Comparison of ENCODE assay signal across 22 mouse cellular contexts in the genomic region with DNA sequence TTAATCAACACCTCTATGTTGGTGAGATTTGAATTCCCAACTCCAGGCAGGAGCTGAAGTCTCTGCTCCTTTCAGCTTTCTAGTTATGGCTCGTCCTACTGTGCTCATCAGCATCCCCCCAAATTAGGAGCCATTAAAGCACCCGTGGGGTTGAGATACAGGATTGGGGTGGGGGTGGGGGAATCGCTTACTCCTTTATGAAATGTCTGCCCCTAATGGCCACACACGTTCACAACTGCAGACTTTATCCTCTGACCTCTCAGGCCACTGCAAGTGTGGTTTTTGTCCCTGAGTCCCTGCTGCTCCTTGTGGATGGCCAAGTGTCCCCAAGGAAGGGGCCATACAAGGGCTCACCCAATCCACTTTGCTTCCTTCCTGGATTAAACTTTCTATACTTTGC.
A peak's percentile ranks its signal among the peaks of the same experiment; 100 is the strongest.
DNase-seq lines count a peak whose midpoint lies in the region; ATAC-seq and TF ChIP-seq lines count a peak whose summit lies in the region.
"Had no signal": no experiment of that assay in that cellular context is flagged by ENCODE, and none has a peak within 500 bp of the region (broad histone marks: within the 10 kb centered on the region; RNA-seq: fewer than 3 reads in every experiment).

No protein-coding gene starts in this region.

- no peaks in the 10 kb centered on the region for H3K9me3 ChIP-seq in heart, embryonic 10.5 days
- H3K9me3 ChIP-seq in intestine, embryonic 14.5 days (ENCODE audit: control insufficient read depth, low read length) = no peaks in the 10 kb centered on the region
- H3K9me3 ChIP-seq in intestine, postnatal 0 days (ENCODE audit: control insufficient read depth) = no peaks in the 10 kb centered on the region
- H3K9me3 ChIP-seq: G1E had no signal

- H3K27ac ChIP-seq in heart, embryonic 10.5 days = no peak overlapping the region
- H3K27ac ChIP-seq in intestine, embryonic 14.5 days (ENCODE audit: low read depth) = no peak overlapping the region
- no peak overlapping the region for H3K27ac ChIP-seq in intestine, postnatal 0 days (ENCODE audit: low read depth, low read length)

- WGBS in heart, embryonic 10.5 days = 73% methylated on average over 4 of the region's 4 CpGs
- 89% methylated on average over 4 of the region's 4 CpGs for WGBS in intestine, embryonic 14.5 days
- 76% methylated on average over 4 of the region's 4 CpGs for WGBS in intestine, postnatal 0 days

- no peak overlapping the region for H3K4me2 ChIP-seq in intestine, embryonic 14.5 days (ENCODE audit: low read length)
- no peak overlapping the region for H3K4me2 ChIP-seq in intestine, postnatal 0 days (replicated peaks; ENCODE audit: low read depth)

- peak; percentile 68 for DNase-seq in heart, adult 11 months
- DNase-seq in heart, adult 18-20 months = no peak
- peak; percentile 69 for DNase-seq in heart, embryonic 10.5 days (ENCODE audit: low spot score)
- DNase-seq in heart, postnatal 36 days = no peak
- peak; percentile 25 for DNase-seq in intestine, embryonic 14.5 days (ENCODE audit: low spot score)
- DNase-seq in testis, postnatal 10 days (ENCODE audit: low spot score) = peak; percentile 27
- no peak for DNase-seq in testis, postnatal 14 days (ENCODE audit: low spot score)
- DNase-seq: adrenal gland, adult 2 months; adrenal gland, adult 8-10 months; adrenal gland, postnatal 10 days; adrenal gland, postnatal 14 days; adrenal gland, postnatal 25 days; adrenal gland, postnatal 36 days; B cell, adult 2 months; cerebellum, adult 11 months; cerebellum, adult 11-12 months had no signal

- TF ChIP-seq CTCF in intestine, postnatal 0 days (IDR thresholded peaks at IDR 0.05; ENCODE audit: low read depth) = no peak

- no peaks in the 10 kb centered on the region for H3K36me3 ChIP-seq in heart, embryonic 10.5 days
- no peaks in the 10 kb centered on the region for H3K36me3 ChIP-seq in intestine, embryonic 14.5 days (ENCODE audit: control insufficient read depth, insufficient read depth, low read length)
- no peaks in the 10 kb centered on the region for H3K36me3 ChIP-seq in intestine, postnatal 0 days (ENCODE audit: control insufficient read depth, insufficient read depth)
- H3K36me3 ChIP-seq: G1E had no signal

- H3K27me3 ChIP-seq in heart, embryonic 10.5 days (ENCODE audit: insufficient read depth, poor library complexity, severe bottlenecking) = no peaks in the 10 kb centered on the region
- H3K27me3 ChIP-seq in intestine, embryonic 14.5 days (replicated peaks; ENCODE audit: control insufficient read depth, insufficient read depth, low read length) = no peaks in the 10 kb centered on the region
- no peaks in the 10 kb centered on the region for H3K27me3 ChIP-seq in intestine, postnatal 0 days (replicated peaks; ENCODE audit: control insufficient read depth, insufficient read depth, low read length)
- H3K27me3 ChIP-seq: CH12.LX, Patski had no signal

- H3K4me3 ChIP-seq in heart, embryonic 10.5 days = no peak overlapping the region
- no peak overlapping the region for H3K4me3 ChIP-seq in intestine, embryonic 14.5 days (ENCODE audit: low read depth, low read length)
- H3K4me3 ChIP-seq in intestine, postnatal 0 days (ENCODE audit: low read depth, low read length) = no peak overlapping the region

- H3K4me1 ChIP-seq in heart, embryonic 10.5 days = no peaks in the 10 kb centered on the region
- H3K4me1 ChIP-seq in intestine, embryonic 14.5 days (replicated peaks; ENCODE audit: control insufficient read depth, insufficient read depth, low read length) = no peaks in the 10 kb centered on the region
- no peaks in the 10 kb centered on the region for H3K4me1 ChIP-seq in intestine, postnatal 0 days (replicated peaks; ENCODE audit: control insufficient read depth, insufficient read depth, low read length)

- no peak for ATAC-seq in intestine, embryonic 14.5 days (replicated peaks; ENCODE audit: low FRiP score, low TSS enrichment, low read depth)
- no peak for ATAC-seq in intestine, postnatal 0 days
- ATAC-seq: activated CD4-positive, CD25-positive, alpha-beta regulatory T cell, adult 4 months; CD4-positive, CD25-positive, alpha-beta regulatory T cell, adult 4 months; Patski had no signal

- no peak overlapping the region for H3K9ac ChIP-seq in intestine, embryonic 14.5 days (ENCODE audit: low read length)
- H3K9ac ChIP-seq in intestine, postnatal 0 days (ENCODE audit: low read depth, low read length) = no peak overlapping the region

- intact Hi-C loops in heart, postnatal 36 days (cut with DNase I) = loop anchor here (5.0 kb wide), 1 partner anchor 451 kb away; no protein-coding TSS in a partner anchor

Comparison
In these comparisons a context has a peak if more than half of its experiments do, and no peak if none do; other contexts are left out.
1. DNase-seq: peak in heart, adult 11 months (single experiment), heart, embryonic 10.5 days (single experiment), intestine, embryonic 14.5 days (single experiment) and testis, postnatal 10 days (single experiment); none in heart, adult 18-20 months (0 of 2), heart, postnatal 36 days (0 of 2) and testis, postnatal 14 days (single experiment).